Mouse (Mus musculus): ENCODE measurements around the gene Ckap2. TPM values are rescaled to one million over a fixed set of nuclear protein-coding genes. Genes with fewer than 3 reads are reported as not detected.

Ckap2 gene
- 3.0 TPM for polyA plus RNA-seq (2017; shearing (Covaris generic))

DNA sequence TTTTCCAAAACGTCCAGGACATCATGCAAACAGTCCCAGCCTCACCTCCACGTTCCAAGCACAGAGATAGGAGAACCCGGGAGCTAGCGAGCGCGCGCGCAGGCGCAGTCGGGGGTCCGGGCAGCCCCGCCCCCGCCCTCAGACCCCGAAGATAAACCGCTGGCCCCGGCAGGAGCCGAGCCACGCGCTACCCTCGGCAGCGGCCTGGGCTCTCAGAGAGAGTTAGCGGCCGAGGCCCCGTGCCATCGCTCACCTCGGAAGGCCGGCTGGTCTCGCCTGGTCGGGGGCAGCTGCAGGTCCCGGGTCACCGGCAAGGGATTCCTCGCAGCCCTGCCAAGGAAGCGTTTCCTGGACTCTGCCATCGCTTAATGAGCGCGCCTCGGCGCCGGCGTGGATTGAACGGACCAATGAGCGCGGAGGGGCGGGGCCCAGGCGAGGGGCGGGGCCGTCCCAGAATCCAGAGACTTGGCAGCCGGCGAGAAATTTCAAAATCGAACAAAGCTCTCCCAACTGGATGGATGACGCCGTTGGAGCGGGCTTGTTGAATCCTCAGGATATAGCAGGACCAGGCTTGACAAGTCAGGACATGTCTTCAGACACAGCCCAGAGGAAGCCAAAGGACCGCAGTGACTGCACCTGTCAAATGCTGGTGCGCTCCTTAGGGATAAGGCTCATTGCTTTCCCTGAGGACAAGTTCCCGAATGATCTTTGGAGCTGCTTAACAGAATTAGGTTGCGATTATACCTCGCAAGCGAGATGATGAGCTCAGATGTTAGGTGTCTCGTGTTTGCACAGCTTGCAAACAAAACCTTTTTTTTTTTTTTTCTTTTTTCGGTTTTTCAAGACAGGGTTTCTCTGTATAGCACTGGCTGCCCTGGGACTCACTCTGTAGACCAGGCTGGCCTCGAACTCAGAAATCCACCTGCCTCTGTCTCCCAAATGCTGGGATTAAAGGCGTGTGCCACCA lies at the start of gene Ckap2:
Gene Ckap2 (minus strand): TSS at position 389 of the 967 bp plus-strand sequence.

DNA sequence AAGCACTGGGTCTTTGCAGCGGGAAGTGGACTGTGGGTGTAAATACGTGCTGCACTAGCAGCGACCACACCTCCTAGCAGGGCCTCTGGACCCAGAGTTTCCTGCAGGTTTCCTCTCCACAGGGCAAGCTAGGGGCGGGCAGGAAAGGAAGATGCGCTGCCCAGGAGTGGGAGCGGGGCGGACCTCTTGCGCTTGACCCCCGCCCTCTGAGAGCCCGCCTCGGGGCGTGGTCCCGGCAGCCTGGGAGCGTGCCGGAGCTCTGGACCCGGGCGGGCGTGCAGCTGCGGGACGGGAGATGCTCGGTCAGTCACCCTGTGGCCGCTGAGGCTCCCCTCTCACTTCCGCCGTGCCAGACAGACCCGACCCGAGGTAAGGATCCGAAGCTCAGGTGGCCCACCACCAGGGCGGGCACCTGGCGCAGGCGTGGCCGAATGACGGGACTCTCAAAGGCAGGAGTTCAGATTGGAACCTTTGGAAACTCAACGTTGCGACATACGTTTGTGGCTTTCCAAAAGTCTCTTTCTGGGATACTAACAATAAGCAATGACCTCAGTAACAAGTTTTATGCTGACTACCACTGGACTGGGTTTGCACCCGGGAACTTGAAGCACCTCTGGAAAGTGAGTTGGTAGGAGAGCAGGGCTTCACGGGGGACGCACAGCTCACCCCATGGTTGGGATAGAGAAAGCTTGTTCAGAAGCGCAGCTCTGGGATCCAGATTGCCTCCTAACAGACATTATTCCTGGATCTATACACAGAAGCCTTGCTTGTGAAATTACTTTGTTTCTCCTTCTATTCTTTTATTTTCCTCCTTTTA lies 41.6 kb upstream of the Ckap2 start, which contains the start of gene Thsd1:
Gene Thsd1 (plus strand): TSS at position 253 of the 817 bp plus-strand sequence.

DNA sequence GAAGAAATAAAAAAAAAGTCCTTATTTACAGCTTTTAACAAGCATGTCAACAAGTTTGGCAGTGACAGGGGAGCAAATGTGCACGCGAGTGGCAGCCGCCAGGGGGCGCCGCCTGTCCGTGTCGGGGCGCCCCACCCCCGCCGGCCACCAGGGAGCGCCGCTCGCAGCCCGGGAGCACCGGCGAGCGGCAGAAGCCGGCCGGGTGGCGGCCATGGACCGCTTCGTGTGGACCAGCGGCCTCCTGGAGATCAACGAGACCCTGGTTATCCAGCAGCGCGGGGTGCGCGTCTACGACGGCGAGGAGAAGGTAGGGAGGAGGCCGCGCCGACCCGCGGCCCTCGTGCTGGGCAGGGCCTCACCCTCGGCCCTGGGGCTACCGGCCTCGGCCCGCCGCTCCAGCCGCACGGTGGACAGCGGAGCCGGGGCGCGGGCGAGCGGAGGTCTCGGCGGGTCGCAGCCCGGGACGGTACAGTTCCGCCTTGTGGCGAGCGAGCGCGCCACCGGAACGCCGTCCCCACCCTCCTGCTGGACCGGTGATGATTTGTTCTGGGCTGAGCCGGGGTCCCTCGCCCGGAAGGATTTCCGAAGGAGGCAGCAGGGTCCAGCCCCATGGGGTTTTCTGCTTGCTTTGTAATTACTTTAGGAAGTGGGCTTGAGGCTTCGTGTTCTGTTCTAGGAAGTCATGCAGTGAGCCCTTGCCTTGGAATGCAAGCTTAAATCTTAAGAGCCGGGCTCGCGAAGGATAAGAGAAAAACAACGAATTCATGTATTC lies 7.2 kb upstream of the Ckap2 start, which contains the start of gene Vps36:
Gene Vps36 (plus strand): TSS at position 150 of the 772 bp plus-strand sequence.

GRCm38 (mm10) chr8:22166080-22166603 lies 19.5 kb downstream of the Ckap2 start, which contains the start of gene Nek3:
Nek3 (minus strand) TSS chr8:22166435.

DNA sequence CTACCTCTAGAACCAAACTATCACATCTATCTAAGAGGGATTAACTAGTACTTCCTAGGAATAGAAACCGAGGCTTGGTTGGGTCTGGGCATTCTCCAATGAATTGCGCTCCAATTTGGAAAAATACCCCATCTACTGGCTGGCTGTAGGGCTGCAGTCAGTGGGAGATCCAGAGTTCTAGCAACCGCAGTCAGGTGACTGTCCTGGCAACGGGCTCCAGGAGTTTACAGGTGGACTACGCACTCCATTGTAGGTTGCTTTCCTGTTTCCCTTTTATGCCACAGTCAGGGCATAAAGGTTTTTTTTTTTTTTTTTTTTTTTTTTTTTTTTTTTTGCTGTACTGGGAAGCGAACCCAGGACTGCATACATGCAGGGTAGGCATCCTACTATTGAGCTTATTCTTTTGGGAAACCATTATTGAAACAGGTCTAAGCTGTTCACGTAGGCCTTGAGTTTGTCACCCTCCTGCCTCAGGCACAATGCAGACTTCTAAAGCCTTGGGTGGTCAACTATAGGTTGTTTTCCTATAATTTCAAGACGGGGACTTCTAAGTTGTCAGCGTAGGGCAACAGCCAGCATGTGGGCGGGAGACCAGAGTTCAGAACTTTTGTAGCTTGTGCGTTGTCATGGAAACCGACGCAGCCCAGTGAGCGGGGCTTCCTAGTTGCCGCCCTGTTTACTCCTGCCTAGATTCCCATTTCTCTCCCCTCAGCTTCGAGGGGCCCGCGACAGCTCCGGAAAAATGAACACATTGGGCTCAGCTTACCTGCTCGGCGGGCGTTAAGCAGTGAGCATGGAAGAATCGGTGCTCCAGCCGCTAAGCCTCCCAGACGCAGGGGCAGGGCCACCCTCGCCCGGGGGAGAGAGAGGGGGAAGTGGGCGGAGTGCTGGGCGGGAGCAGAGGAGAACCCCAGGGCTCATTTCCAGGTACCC lies 61.1 kb downstream of the Ckap2 start, which contains the start of gene Nek5:
Gene Nek5 (minus strand): TSS at position 834 of the 933 bp plus-strand sequence.

Other genes with a start within 250 kb of the Ckap2 start
- gene Defb35, start 247.5 kb downstream of the Ckap2 start, polyA plus RNA-seq (2017; shearing (Covaris generic)), result not detected
- not detected for gene Defb13, start 239.1 kb downstream of the Ckap2 start, polyA plus RNA-seq (2017; shearing (Covaris generic))
- gene Fam90a1a, start 227.1 kb downstream of the Ckap2 start, polyA plus RNA-seq (2017; shearing (Covaris generic)), result not detected
- not detected for gene Ccdc70, start 216.0 kb downstream of the Ckap2 start, polyA plus RNA-seq (2017; shearing (Covaris generic))
- gene Atp7b, start 125.5 kb downstream of the Ckap2 start, polyA plus RNA-seq (2017; shearing (Covaris generic)), result 0.20 TPM
- 13.0 TPM for gene Alg11, start 125.1 kb downstream of the Ckap2 start, polyA plus RNA-seq (2017; shearing (Covaris generic))
- gene Nek5, start 60.8 kb downstream of the Ckap2 start, polyA plus RNA-seq (2017; shearing (Covaris generic)), result 0.12 TPM
- 8.1 TPM for gene Nek3, start 19.4 kb downstream of the Ckap2 start, polyA plus RNA-seq (2017; shearing (Covaris generic))
- gene Vps36, start 7.0 kb upstream of the Ckap2 start, polyA plus RNA-seq (2017; shearing (Covaris generic)), result 48.5 TPM
- gene Thsd1, start 41.5 kb upstream of the Ckap2 start, polyA plus RNA-seq (2017; shearing (Covaris generic)), result 0.65 TPM
- gene Tpte, start 97.6 kb upstream of the Ckap2 start, polyA plus RNA-seq (2017; shearing (Covaris generic)), result not detected
- 5.5 TPM for gene Slc25a15, start 212.8 kb upstream of the Ckap2 start, polyA plus RNA-seq (2017; shearing (Covaris generic))
- 30.8 TPM for gene Mrps31, start 225.5 kb upstream of the Ckap2 start, polyA plus RNA-seq (2017; shearing (Covaris generic))

All from CD4-positive, CD25-positive, alpha-beta regulatory T cell, adult 9 weeks (primary cell).